Mouse (Mus musculus) kidney, adult 2 months (tissue): Measurements from ENCODE around the gene Gm10309.

Experiments used
- CTCF ChIP-seq: fragments of 200-500 bp; conservative IDR thresholded peaks from 2 replicates; pipeline ENCODE4 v1.5.1; 2011; ENCODE audit warnings: low read depth, mild to moderate bottlenecking, control low read depth, low read length, moderate library complexity, mixed read lengths; ENCODE audit not compliant: insufficient read depth, insufficient read length
- POLR2A ChIP-seq: fragments of 200-500 bp; IDR thresholded peaks from one replicate; pipeline ENCODE4 v1.6.1; 2011; ENCODE audit warnings: low read depth, low read length, control low read depth

DNA sequence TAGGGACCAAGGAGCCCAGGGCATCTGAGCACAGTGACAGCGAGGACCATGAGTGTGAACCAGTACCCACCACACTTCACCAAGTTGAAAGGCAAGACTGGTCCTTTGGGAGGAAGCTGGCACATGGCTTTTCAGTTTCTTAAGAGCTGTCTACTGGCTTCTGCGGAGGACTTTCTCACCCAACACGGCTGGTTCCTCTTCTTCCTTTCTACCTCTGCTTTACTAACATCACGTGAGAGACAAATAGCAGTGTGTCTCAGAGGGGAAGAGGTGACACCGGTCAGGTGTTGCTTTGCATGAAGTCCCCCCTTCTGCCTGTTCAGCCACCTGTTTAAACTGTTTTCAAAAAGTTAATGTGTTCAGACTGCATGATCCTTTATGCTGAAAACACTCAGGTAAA is 22.3 kb upstream of the Gm10309 start:
- TF ChIP-seq CTCF = no peak
- TF ChIP-seq POLR2A = no peak
